Mouse (Mus musculus) spleen, postnatal 0 days (tissue): ENCODE results near the gene Tmem273. TPM values are rescaled to one million over a fixed set of nuclear protein-coding genes. Genes with fewer than 3 reads are reported as not detected.

Experiments
- polyA plus RNA-seq: library from polyadenylated mRNA; unstranded; fragments of >200 nt; fragmentation: Nextera tagmentation; extraction: Ambion mirVana; gene quantifications from 2 replicates; pipeline ENCODE4 v1.2.1, GENCODE M21; 2015

Gene Tmem273
- polyA plus RNA-seq, result 1.6 and 2.3 TPM in 2 replicates

GRCm38 (mm10) chr14:32785556-32786130 lies at the start of gene Tmem273:
Gene Tmem273, plus strand, starts transcription at chr14:32785963.

GRCm38 (mm10) chr14:32833847-32834246 lies 48.1 kb downstream of the Tmem273 start, which contains the start of gene Fam170b:
Gene Fam170b, plus strand, starts transcription at chr14:32833962.

GRCm38 (mm10) chr14:32856681-32857328 lies 71.0 kb downstream of the Tmem273 start, which contains the start of gene Vstm4:
Gene Vstm4, plus strand, starts transcription at chr14:32856756.

Other genes starting within 250 kb of the Tmem273 start
- gene Prrxl1, start 186.6 kb upstream of the Tmem273 start, polyA plus RNA-seq, result not detected in 2 replicates
- not detected in 2 replicates for gene 3425401B19Rik, start 100.7 kb upstream of the Tmem273 start, polyA plus RNA-seq
- gene Fam170b, start 48.0 kb downstream of the Tmem273 start, polyA plus RNA-seq, result not detected in 2 replicates
- 12.6 and 18.9 TPM in 2 replicates for gene Vstm4, start 70.8 kb downstream of the Tmem273 start, polyA plus RNA-seq
- 0.29 and 0.67 TPM in 2 replicates for gene Lrrc18, start 205.4 kb downstream of the Tmem273 start, polyA plus RNA-seq